Mouse (Mus musculus): ENCODE data around the gene Zdhhc25.

Zdhhc25 gene

DNA sequence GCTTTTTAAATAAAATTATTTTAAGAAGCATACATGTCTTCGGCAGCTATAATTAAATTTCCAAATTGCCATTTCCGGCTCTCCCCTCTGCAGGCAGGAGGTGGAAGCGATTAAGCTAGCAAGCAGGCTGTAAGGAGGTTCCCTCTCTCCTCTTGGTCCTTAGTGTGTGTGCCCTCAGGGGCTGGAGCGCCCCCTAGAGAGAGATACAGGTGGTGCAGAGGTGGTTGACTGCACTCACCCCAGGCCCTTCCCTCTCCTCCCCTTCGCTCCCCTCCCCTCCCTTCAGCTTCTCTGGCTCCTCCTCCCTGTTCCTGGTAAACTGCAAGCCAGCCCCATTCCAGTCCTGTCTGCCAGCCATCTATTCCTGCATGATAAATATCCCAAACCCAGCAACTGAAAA, 35.1 kb downstream of the Zdhhc25 start:
- DNase-seq = no peak

- peak; percentile 51 to 74 for DNase-seq
Observed at GRCm38 (mm10) chr15:88651019-88651418, 50.9 kb downstream of the Zdhhc25 start.

Measured in kidney, postnatal 25 days (tissue).